Comparison of ENCODE assay signal across 21 mouse cellular contexts in genomic region chr7:29381466-29382040, GRCm38 (mm10).
A peak's percentile ranks its signal among the peaks of the same experiment; 100 is the strongest.
DNase-seq lines count a peak whose midpoint lies in the region; ATAC-seq lines count a peak whose summit lies in the region.
"Had no signal": no experiment of that assay in that cellular context is flagged by ENCODE, and none has a peak within 500 bp of the region (broad histone marks: within the 10 kb centered on the region; RNA-seq: fewer than 3 reads in every experiment).

No protein-coding gene starts in this region.

- no peak for ATAC-seq in activated CD4-positive, CD25-positive, alpha-beta regulatory T cell, adult 4 months
- ATAC-seq: forebrain, postnatal 0 days; hindbrain, postnatal 0 days; intestine, embryonic 15.5 days; midbrain, embryonic 13.5 days; Patski had no signal

- DNase-seq in adrenal gland, adult 2 months: peak; percentile 75
- DNase-seq in adrenal gland, adult 18-20 months (ENCODE audit: low spot score in 2 of 2): no peak
- DNase-seq in layer of hippocampus, adult 9-11 months: peak; percentile 52
- DNase-seq in layer of hippocampus, adult 9-10 months (ENCODE audit: low spot score): no peak
- DNase-seq in adrenal gland, postnatal 14 days: peak; percentile 66
- no peak for DNase-seq in left cerebral cortex, adult 8-10 months (ENCODE audit: low spot score in 2 of 2)
- DNase-seq: cerebellum, adult 11-12 months; cerebellum, postnatal 14 days; forebrain, postnatal 0 days; heart, postnatal 10 days; kidney, adult 2 months; kidney, postnatal 36 days; lung, embryonic 14.5 days; lung, postnatal 14 days; right cerebral cortex, postnatal 14 days; thymus, postnatal 14 days had no signal

Comparison
In these comparisons a context has a peak if more than half of its experiments do, and no peak if none do; other contexts are left out.
1. DNase-seq: peak in adrenal gland, adult 2 months (single experiment), layer of hippocampus, adult 9-11 months (single experiment) and adrenal gland, postnatal 14 days (single experiment); none in adrenal gland, adult 18-20 months (0 of 2), layer of hippocampus, adult 9-10 months (single experiment) and left cerebral cortex, adult 8-10 months (0 of 2).